Mouse (Mus musculus) embryo, embryonic 9.5 days (tissue): Measurements from ENCODE around the gene Trim9.

ENCODE experiments used
- DNase-seq: peaks from one replicate; pipeline ENCODE4 v3.0.0-alpha.2; 2017; ENCODE audit errors: extremely low spot score

The Trim9 gene

DNA sequence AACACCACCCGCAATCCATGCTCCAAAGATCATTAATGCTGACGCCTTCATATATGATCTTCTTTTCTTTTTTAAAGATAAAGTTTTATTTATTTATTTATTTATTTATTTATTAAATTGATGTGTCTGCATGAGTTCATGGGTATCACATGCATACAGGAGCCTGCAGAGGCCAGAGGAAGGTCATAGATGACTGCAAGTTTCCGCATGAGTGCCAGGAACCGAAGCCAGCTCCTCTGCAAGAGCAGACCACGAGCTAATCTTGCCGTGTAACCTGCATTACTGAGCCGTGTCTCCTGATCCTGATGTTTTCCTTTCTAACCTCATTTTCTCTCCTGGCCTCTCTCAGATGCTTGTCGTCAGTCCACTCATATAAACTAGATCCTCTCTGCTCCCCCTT, 133.1 kb downstream of the Trim9 start:
- no peak for DNase-seq

GRCm38 (mm10) chr12:70213601-70214000, 133.8 kb downstream of the Trim9 start:
- DNase-seq = no peak

DNA sequence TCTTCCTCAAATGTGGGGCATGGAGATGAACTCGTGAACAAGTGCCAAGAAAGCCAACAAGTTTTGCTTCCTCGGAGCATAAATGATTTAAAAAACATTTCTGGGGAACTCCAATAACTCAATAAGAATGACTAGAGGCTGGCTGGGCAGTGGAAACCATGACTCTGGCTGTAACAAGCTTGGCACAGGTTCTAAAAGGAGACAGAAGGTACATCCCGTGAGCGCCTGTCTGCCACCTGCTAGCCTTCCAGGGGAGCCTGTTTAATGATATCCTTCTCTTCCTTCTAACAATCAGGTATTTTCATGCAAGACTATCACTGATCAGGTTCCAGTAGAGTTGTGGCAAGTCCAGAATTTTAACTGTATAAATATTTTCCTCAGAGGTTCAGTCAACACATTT, 134.9 kb downstream of the Trim9 start:
- DNase-seq = no peak

GRCm38 (mm10) chr12:70208214-70208613, 139.2 kb downstream of the Trim9 start:
- no peak for DNase-seq

- no peak for DNase-seq
Measured at GRCm38 (mm10) chr12:70204433-70204832, 143.0 kb downstream of the Trim9 start.

- DNase-seq = no peak
Measured at GRCm38 (mm10) chr12:70201926-70202529, 145.4 kb downstream of the Trim9 start.

GRCm38 (mm10) chr12:70196341-70196740, 151.1 kb downstream of the Trim9 start:
- DNase-seq = no peak

- no peak for DNase-seq
Measured at GRCm38 (mm10) chr12:70195426-70195825, 152.0 kb downstream of the Trim9 start.
